Mouse (Mus musculus) E14TG2a.4 (cell line): ENCODE results near the gene Olfr524.

Experiments used
- CTCF ChIP-seq: conservative IDR thresholded peaks from 2 replicates; pipeline ENCODE4 v1.5.1; 2014; ENCODE audit warnings: low read length
- POU5F1 ChIP-seq: IDR thresholded peaks from 2 replicates; pipeline ENCODE4 v1.6.1; 2014; ENCODE audit warnings: low read length, borderline replicate concordance

- TF ChIP-seq CTCF (no peak), POU5F1 (no peak)
These were observed 25.3 kb upstream of the Olfr524 start for GRCm38 (mm10) chr7:140231026-140231425.
